Mouse (Mus musculus): ENCODE results near the gene Supt7l.

DNA sequence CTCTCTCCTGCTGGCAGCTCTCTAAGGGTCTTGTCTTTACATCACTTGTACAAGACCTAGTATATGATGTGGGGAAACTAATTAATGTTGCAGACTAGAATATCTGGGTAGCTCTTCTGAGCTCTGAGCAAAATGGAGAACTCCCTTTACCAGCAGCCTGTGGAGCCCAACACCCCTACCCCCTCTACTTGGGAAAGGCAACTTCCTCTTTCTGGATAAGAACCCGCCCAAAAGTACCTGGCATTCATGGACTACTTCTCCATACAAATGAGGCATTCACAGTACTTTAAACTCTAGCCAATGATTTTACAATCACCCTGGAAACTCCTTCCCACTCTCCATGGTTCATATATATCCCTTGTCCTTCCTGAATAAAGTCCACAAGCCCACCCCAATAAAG is 15.1 kb downstream of the Supt7l start:
- no peak for TF ChIP-seq CTCF (IDR thresholded peaks at IDR 0.05; ENCODE audit: low read depth)
- no peak for TF ChIP-seq EP300 (optimal IDR thresholded peaks at IDR 0.05)
